Mouse (Mus musculus): Measurements from ENCODE around the gene Slc16a6. TPM values are rescaled to one million over a fixed set of nuclear protein-coding genes. Genes with fewer than 3 reads are reported as not detected.

Gene Slc16a6
- total and polyA plus RNA-seq, 2 experiments from 2014 or later: 8.2 to 11.9 TPM

DNA sequence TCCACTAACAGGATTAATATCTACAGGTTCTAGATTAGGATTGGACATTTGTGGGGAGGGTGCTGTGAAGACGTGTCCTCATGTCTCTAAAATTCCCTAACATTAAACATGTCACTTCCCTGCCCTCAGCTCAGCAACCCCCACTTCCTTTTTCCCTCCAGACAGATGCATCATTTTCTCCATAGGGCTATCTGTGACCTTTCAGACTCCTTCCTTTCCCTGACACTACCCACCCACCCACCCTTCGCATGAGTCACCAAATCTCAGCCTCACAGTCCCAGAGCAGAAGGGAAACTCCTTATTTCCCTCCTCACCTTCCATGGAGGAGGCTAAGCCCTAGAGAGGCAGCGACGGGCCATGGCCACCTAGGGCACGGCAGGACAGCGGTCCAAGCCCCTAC lies 59.8 kb downstream of the Slc16a6 start, which contains the start of gene 9930022D16Rik:
Gene 9930022D16Rik (plus strand): TSS at position 301 of the 400 bp plus-strand sequence.
- H3K9me3 ChIP-seq (replicated peaks; ENCODE audit: control insufficient read depth, low read length): no peaks in the 10 kb centered on the region
- DNase-seq (ENCODE audit: low spot score) (no peak), ATAC-seq (ENCODE audit: insufficient read depth, low read depth) (no peak)
- no peak within 1 kb of the TSS for H3K9ac ChIP-seq (replicated peaks; ENCODE audit: low read depth, low read length)
- no peak within 1 kb of the TSS for H3K4me2 ChIP-seq (ENCODE audit: low read depth, low read length)
- no peak for TF ChIP-seq CTCF (IDR thresholded peaks at IDR 0.05; ENCODE audit: low read depth)
- no peak for TF ChIP-seq EP300 (IDR thresholded peaks at IDR 0.05; ENCODE audit: low read depth)
- H3K4me1 ChIP-seq (ENCODE audit: control insufficient read depth, insufficient read depth): no peaks in the 10 kb centered on the region
- H3K36me3 ChIP-seq (replicated peaks; ENCODE audit: control insufficient read depth, insufficient read depth, low read length): no peaks in the 10 kb centered on the region
- WGBS: 73% methylated on average over 6 of the region's 6 CpGs
- no peak within 1 kb of the TSS for H3K4me3 ChIP-seq (ENCODE audit: low read depth, low read length)
- no peaks in the 10 kb centered on the region for H3K27me3 ChIP-seq (ENCODE audit: control insufficient read depth, insufficient read depth, low read length)
- no peak within 1 kb of the TSS for H3K27ac ChIP-seq (ENCODE audit: low read depth)

DNA sequence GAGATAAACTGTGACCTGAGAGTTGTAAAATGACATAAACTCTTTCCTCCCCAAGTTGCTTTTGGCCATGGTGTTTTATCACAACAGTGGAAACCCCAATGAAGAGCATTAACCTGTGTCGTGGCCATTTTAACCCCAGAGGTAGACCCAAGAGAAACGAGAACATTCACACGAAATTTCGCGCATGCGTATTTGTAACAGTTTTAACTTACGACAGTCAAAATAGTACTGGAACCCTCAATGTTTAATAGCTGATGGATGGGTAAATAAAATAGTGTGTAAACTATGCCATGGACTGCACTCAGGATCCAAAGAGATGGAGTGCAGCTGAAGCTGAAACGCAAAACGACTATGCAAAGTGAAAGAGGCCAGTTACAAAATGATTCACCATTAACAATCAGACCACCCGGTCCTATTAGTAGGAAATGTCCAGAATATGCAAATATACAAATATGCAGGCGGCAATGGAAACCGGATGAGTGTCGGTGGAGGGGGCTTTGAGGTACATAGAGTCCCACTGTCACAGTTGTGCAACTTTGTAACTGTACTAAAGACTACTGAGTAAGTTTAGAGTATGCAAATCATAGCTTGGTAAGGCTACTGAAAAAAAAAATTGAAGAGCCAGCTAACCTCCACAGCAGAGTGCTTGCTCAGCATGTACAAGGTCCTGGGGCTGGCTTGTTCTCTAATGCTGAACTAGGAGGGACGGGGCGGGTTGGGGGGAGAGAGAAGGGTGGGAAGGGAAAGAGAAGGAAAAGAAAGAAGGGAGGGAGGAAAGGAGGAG lies 63.0 kb downstream of the Slc16a6 start:
- ATAC-seq (ENCODE audit: insufficient read depth, low read depth): no peak

DNA sequence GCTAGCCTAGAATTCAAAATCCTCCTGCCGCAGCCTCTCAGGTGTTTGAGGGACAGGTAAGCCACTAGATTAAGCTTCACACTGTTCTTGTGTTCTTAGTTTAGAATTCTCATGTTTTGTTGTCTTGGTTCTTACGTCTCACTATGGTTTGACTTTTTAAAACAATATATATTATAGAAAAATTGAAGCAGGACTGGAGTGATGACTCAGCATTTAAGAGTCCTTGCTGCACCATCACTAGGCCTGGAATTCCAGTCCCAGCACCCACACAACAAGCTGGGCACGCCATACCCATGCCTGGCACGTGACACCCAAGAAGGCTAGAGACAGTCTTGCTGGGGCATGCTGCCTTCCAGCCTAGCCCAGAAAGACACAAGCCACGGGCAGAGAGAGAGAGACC lies 67.0 kb downstream of the Slc16a6 start:
- Histone ChIP-seq H3K9me3 (replicated peaks; ENCODE audit: control insufficient read depth, low read length) (no peaks in the 10 kb centered on the region), H3K27ac (ENCODE audit: low read depth) (no peak overlapping the region), H3K4me3 (ENCODE audit: low read depth, low read length) (no peak overlapping the region), H3K4me1 (ENCODE audit: control insufficient read depth, insufficient read depth) (no peaks in the 10 kb centered on the region), H3K9ac (replicated peaks; ENCODE audit: low read depth, low read length) (no peak overlapping the region), H3K36me3 (replicated peaks; ENCODE audit: control insufficient read depth, insufficient read depth, low read length) (no peaks in the 10 kb centered on the region), H3K4me2 (ENCODE audit: low read depth, low read length) (no peak overlapping the region), H3K27me3 (ENCODE audit: control insufficient read depth, insufficient read depth, low read length) (no peaks in the 10 kb centered on the region)
- WGBS: 86% methylated on average over 5 of the region's 5 CpGs
- DNase-seq (ENCODE audit: low spot score) (no peak), ATAC-seq (ENCODE audit: insufficient read depth, low read depth) (no peak)
- no peak for TF ChIP-seq CTCF (IDR thresholded peaks at IDR 0.05; ENCODE audit: low read depth)
- TF ChIP-seq EP300 (IDR thresholded peaks at IDR 0.05; ENCODE audit: low read depth): no peak

More for the DNA sequence above, 63.0 kb downstream of the Slc16a6 start:
- WGBS: 82% methylated on average over 15 of the region's 15 CpGs
- Histone ChIP-seq H3K9me3 (replicated peaks; ENCODE audit: control insufficient read depth, low read length) (no peaks in the 10 kb centered on the region), H3K4me3 (ENCODE audit: low read depth, low read length) (no peak overlapping the region), H3K27ac (ENCODE audit: low read depth) (no peak overlapping the region), H3K9ac (replicated peaks; ENCODE audit: low read depth, low read length) (no peak overlapping the region), H3K36me3 (replicated peaks; ENCODE audit: control insufficient read depth, insufficient read depth, low read length) (no peaks in the 10 kb centered on the region), H3K27me3 (ENCODE audit: control insufficient read depth, insufficient read depth, low read length) (no peaks in the 10 kb centered on the region), H3K4me1 (ENCODE audit: control insufficient read depth, insufficient read depth) (no peaks in the 10 kb centered on the region), H3K4me2 (ENCODE audit: low read depth, low read length) (no peak overlapping the region)
- TF ChIP-seq EP300 (IDR thresholded peaks at IDR 0.05; ENCODE audit: low read depth) (no peak), CTCF (IDR thresholded peaks at IDR 0.05; ENCODE audit: low read depth) (no peak)
- DNase-seq (ENCODE audit: low spot score): no peak

Small RNA genes within 50 kb of the gene (microRNA-seq; reads per million reads assigned to microRNA genes)
- not detected for gene Gm25540

Other genes starting within 250 kb of the Slc16a6 start
- gene Rgs9, start 175.5 kb downstream of the Slc16a6 start, total RNA-seq (2014; rRNA removed; ENCODE audit: low replicate concordance): 0.62 and 0.80 TPM in 2 replicates
- gene Rgs9, start 175.5 kb downstream of the Slc16a6 start, polyA plus RNA-seq (2015; fragmentation: Nextera tagmentation; extraction: Ambion mirVana): 0.23 and 0.33 TPM in 2 replicates
- gene Gna13, start 110.8 kb downstream of the Slc16a6 start, total RNA-seq (2014; rRNA removed; ENCODE audit: low replicate concordance): 42.3 and 42.7 TPM in 2 replicates
- 25.5 and 28.0 TPM in 2 replicates for gene Gna13, start 110.8 kb downstream of the Slc16a6 start, polyA plus RNA-seq (2015; fragmentation: Nextera tagmentation; extraction: Ambion mirVana)
- gene 9930022D16Rik, start 59.7 kb downstream of the Slc16a6 start, total RNA-seq (2014; rRNA removed; ENCODE audit: low replicate concordance): not detected in 2 replicates
- not detected in 2 replicates for gene 9930022D16Rik, start 59.7 kb downstream of the Slc16a6 start, polyA plus RNA-seq (2015; fragmentation: Nextera tagmentation; extraction: Ambion mirVana)
- gene Amz2, start 47.7 kb downstream of the Slc16a6 start, total RNA-seq (2014; rRNA removed; ENCODE audit: low replicate concordance): 36.9 and 65.6 TPM in 2 replicates
- gene Amz2, start 47.7 kb downstream of the Slc16a6 start, polyA plus RNA-seq (2015; fragmentation: Nextera tagmentation; extraction: Ambion mirVana): 33.7 and 36.2 TPM in 2 replicates
- 4.3 and 5.9 TPM in 2 replicates for gene Arsg, start 224 bp downstream of the Slc16a6 start, total RNA-seq (2014; rRNA removed; ENCODE audit: low replicate concordance)
- gene Arsg, start 224 bp downstream of the Slc16a6 start, polyA plus RNA-seq (2015; fragmentation: Nextera tagmentation; extraction: Ambion mirVana): 3.8 and 4.3 TPM in 2 replicates
- gene Wipi1, start 138.4 kb upstream of the Slc16a6 start, total RNA-seq (2014; rRNA removed; ENCODE audit: low replicate concordance): 40.8 and 53.2 TPM in 2 replicates
- 65.4 and 67.1 TPM in 2 replicates for gene Wipi1, start 138.4 kb upstream of the Slc16a6 start, polyA plus RNA-seq (2015; fragmentation: Nextera tagmentation; extraction: Ambion mirVana)
- gene Prkar1a, start 175.8 kb upstream of the Slc16a6 start, total RNA-seq (2014; rRNA removed; ENCODE audit: low replicate concordance): 163 and 237 TPM in 2 replicates
- 483 and 530 TPM in 2 replicates for gene Prkar1a, start 175.8 kb upstream of the Slc16a6 start, polyA plus RNA-seq (2015; fragmentation: Nextera tagmentation; extraction: Ambion mirVana)
- 6.2 and 6.8 TPM in 2 replicates for gene Fam20a, start 248.7 kb upstream of the Slc16a6 start, total RNA-seq (2014; rRNA removed; ENCODE audit: low replicate concordance)
- 3.0 TPM in 2 replicates for gene Fam20a, start 248.7 kb upstream of the Slc16a6 start, polyA plus RNA-seq (2015; fragmentation: Nextera tagmentation; extraction: Ambion mirVana)